Mouse (Mus musculus): ENCODE data around the gene Zbtb22. TPM values are rescaled to one million over a fixed set of nuclear protein-coding genes. Genes with fewer than 3 reads are reported as not detected.

Zbtb22 gene
- polyA plus RNA-seq, 1 experiment from 2014 or later = 19.3 TPM

- no peaks in the 10 kb centered on the region for H3K9me3 ChIP-seq (replicated peaks)
- H3K4me2 ChIP-seq = peak within 1 kb of the TSS; percentile 99
- peaks cover 24% of the 10 kb centered on the region for H3K4me1 ChIP-seq
- peak within 1 kb of the TSS; percentile 87 for H3K4me3 ChIP-seq (replicated peaks)
- peaks cover 33% of the 10 kb centered on the region for H3K36me3 ChIP-seq
- peak; percentile 83 for ATAC-seq (replicated peaks; ENCODE audit: low FRiP score)
- H3K9ac ChIP-seq = peak within 1 kb of the TSS; percentile 90
- peak within 1 kb of the TSS; percentile 98 for H3K27ac ChIP-seq
- WGBS = under 1% methylated on average over 79 of the region's 80 CpGs
- H3K27me3 ChIP-seq = no peaks in the 10 kb centered on the region
These were observed 13.9 kb downstream of the Zbtb22 start, which contains the start of gene Rgl2 for GRCm38 (mm10) chr17:33929371-33930279. Gene Rgl2 (plus strand): TSS chr17:33929543.

- under 1% methylated on average over 45 of the region's 45 CpGs for WGBS
- H3K4me2 ChIP-seq = peak overlapping the region; percentile 99
- peak overlapping the region; percentile 87 for H3K4me3 ChIP-seq (replicated peaks)
- no peaks in the 10 kb centered on the region for H3K27me3 ChIP-seq
- peaks cover 24% of the 10 kb centered on the region for H3K4me1 ChIP-seq
- H3K27ac ChIP-seq = peak overlapping the region; percentile 98
- peaks cover 36% of the 10 kb centered on the region for H3K36me3 ChIP-seq
- peak overlapping the region; percentile 90 for H3K9ac ChIP-seq
- peak; percentile 16; the same call in 1 of the 2 replicates for ATAC-seq (replicated peaks; ENCODE audit: low FRiP score)
- H3K9me3 ChIP-seq (replicated peaks) = no peaks in the 10 kb centered on the region
These were observed 14.8 kb downstream of the Zbtb22 start for GRCm38 (mm10) chr17:33930280-33931158.

- H3K4me3 ChIP-seq (replicated peaks) = peak overlapping the region; percentile 87
- peak overlapping the region; percentile 90 for H3K9ac ChIP-seq
- no peak overlapping the region for H3K27ac ChIP-seq
- H3K9me3 ChIP-seq (replicated peaks) = no peaks in the 10 kb centered on the region
- peaks cover 38% of the 10 kb centered on the region for H3K36me3 ChIP-seq
- H3K27me3 ChIP-seq = no peaks in the 10 kb centered on the region
- H3K4me1 ChIP-seq = peaks cover 24% of the 10 kb centered on the region
- peak overlapping the region; percentile 99 for H3K4me2 ChIP-seq
- 38% methylated on average over 18 of the region's 18 CpGs for WGBS
- no peak for ATAC-seq (replicated peaks; ENCODE audit: low FRiP score)
These were observed 15.6 kb downstream of the Zbtb22 start for GRCm38 (mm10) chr17:33931159-33931866.

GRCm38 (mm10) chr17:33931947-33932346, 16.2 kb downstream of the Zbtb22 start:
- Histone ChIP-seq H3K9ac (no peak overlapping the region), H3K36me3 (peaks cover 41% of the 10 kb centered on the region), H3K27me3 (no peaks in the 10 kb centered on the region), H3K4me2 (no peak overlapping the region), H3K4me1 (peaks cover 24% of the 10 kb centered on the region), H3K9me3 (replicated peaks) (no peaks in the 10 kb centered on the region), H3K4me3 (replicated peaks) (no peak overlapping the region), H3K27ac (no peak overlapping the region)
- ATAC-seq (replicated peaks; ENCODE audit: low FRiP score) = no peak
- 93% methylated on average over 11 of the region's 11 CpGs for WGBS

GRCm38 (mm10) chr17:33932448-33932847, 16.7 kb downstream of the Zbtb22 start:
- H3K4me2 ChIP-seq = no peak overlapping the region
- H3K27ac ChIP-seq = no peak overlapping the region
- 86% methylated on average over 14 of the region's 14 CpGs for WGBS
- H3K9ac ChIP-seq = no peak overlapping the region
- H3K9me3 ChIP-seq (replicated peaks) = no peaks in the 10 kb centered on the region
- H3K36me3 ChIP-seq = peaks cover 44% of the 10 kb centered on the region
- H3K4me3 ChIP-seq (replicated peaks) = no peak overlapping the region
- peaks cover 24% of the 10 kb centered on the region for H3K4me1 ChIP-seq
- H3K27me3 ChIP-seq = no peaks in the 10 kb centered on the region
- no peak for ATAC-seq (replicated peaks; ENCODE audit: low FRiP score)

- Histone ChIP-seq H3K27me3 (no peaks in the 10 kb centered on the region), H3K4me1 (peaks cover 21% of the 10 kb centered on the region), H3K9ac (no peak overlapping the region), H3K4me2 (no peak overlapping the region), H3K36me3 (peaks cover 46% of the 10 kb centered on the region), H3K4me3 (replicated peaks) (no peak overlapping the region), H3K9me3 (replicated peaks) (no peaks in the 10 kb centered on the region), H3K27ac (no peak overlapping the region)
- no peak for ATAC-seq (replicated peaks; ENCODE audit: low FRiP score)
- 90% methylated on average over 15 of the region's 15 CpGs for WGBS
These were observed 17.3 kb downstream of the Zbtb22 start for GRCm38 (mm10) chr17:33932970-33933369.

GRCm38 (mm10) chr17:33935422-33936055, 19.8 kb downstream of the Zbtb22 start:
- no peak for ATAC-seq (replicated peaks; ENCODE audit: low FRiP score)
- 81% methylated on average over 21 of the region's 21 CpGs for WGBS
- H3K27me3 ChIP-seq = no peaks in the 10 kb centered on the region
- H3K4me2 ChIP-seq = no peak overlapping the region
- H3K36me3 ChIP-seq = peaks cover 57% of the 10 kb centered on the region
- H3K9me3 ChIP-seq (replicated peaks) = no peaks in the 10 kb centered on the region
- H3K4me3 ChIP-seq (replicated peaks) = no peak overlapping the region
- no peak overlapping the region for H3K27ac ChIP-seq
- peaks cover 21% of the 10 kb centered on the region for H3K4me1 ChIP-seq
- H3K9ac ChIP-seq = no peak overlapping the region

GRCm38 (mm10) chr17:33936993-33937392, 21.3 kb downstream of the Zbtb22 start:
- H3K9me3 ChIP-seq (replicated peaks) = no peaks in the 10 kb centered on the region
- no peak for ATAC-seq (replicated peaks; ENCODE audit: low FRiP score)
- peaks cover 22% of the 10 kb centered on the region for H3K4me1 ChIP-seq
- peaks cover 57% of the 10 kb centered on the region for H3K36me3 ChIP-seq
- H3K27ac ChIP-seq = no peak overlapping the region
- H3K27me3 ChIP-seq = no peaks in the 10 kb centered on the region
- no peak overlapping the region for H3K4me3 ChIP-seq (replicated peaks)
- WGBS = 84% methylated on average over 15 of the region's 15 CpGs
- no peak overlapping the region for H3K9ac ChIP-seq
- no peak overlapping the region for H3K4me2 ChIP-seq

GRCm38 (mm10) chr17:33938783-33939182, 23.1 kb downstream of the Zbtb22 start:
- Histone ChIP-seq H3K4me1 (peaks cover 25% of the 10 kb centered on the region), H3K4me2 (peak overlapping the region; percentile 94), H3K9me3 (replicated peaks) (no peaks in the 10 kb centered on the region), H3K36me3 (peaks cover 56% of the 10 kb centered on the region), H3K27ac (no peak overlapping the region), H3K4me3 (replicated peaks) (peak overlapping the region; percentile 90), H3K27me3 (no peaks in the 10 kb centered on the region), H3K9ac (peak overlapping the region; percentile 86; the same call in 1 of the 2 replicates)
- no peak for ATAC-seq (replicated peaks; ENCODE audit: low FRiP score)
- WGBS = 67% methylated on average over 11 of the region's 11 CpGs

- Histone ChIP-seq H3K9ac (peak within 1 kb of the TSS; percentile 86), H3K36me3 (peaks cover 66% of the 10 kb centered on the region), H3K4me2 (peak within 1 kb of the TSS; percentile 94), H3K27ac (peak within 1 kb of the TSS; percentile 82), H3K4me1 (peaks cover 25% of the 10 kb centered on the region), H3K4me3 (replicated peaks) (peak within 1 kb of the TSS; percentile 90), H3K27me3 (no peaks in the 10 kb centered on the region), H3K9me3 (replicated peaks) (no peaks in the 10 kb centered on the region)
- ATAC-seq (replicated peaks; ENCODE audit: low FRiP score) = peak; percentile 87
- under 1% methylated on average over 36 of the region's 36 CpGs for WGBS
These were observed 24.6 kb downstream of the Zbtb22 start, which contains the start of the genes Pfdn6 and Wdr46 for GRCm38 (mm10) chr17:33940206-33940805. Gene Pfdn6 (minus strand): TSS chr17:33940343. Gene Wdr46 (plus strand): TSS chr17:33940660.

Measured in kidney, embryonic 15.5 days (tissue).